Mouse (Mus musculus) embryo, embryonic 9.5 days (tissue): ENCODE measurements around the gene Ankrd65.

ENCODE experiments used
- DNase-seq: peaks from one replicate; pipeline ENCODE4 v3.0.0-alpha.2; 2017; ENCODE audit errors: extremely low spot score

The Ankrd65 gene

GRCm38 (mm10) chr4:155847591-155848352 is 57.5 kb downstream of the Ankrd65 start:
- peak; percentile 45 for DNase-seq

- DNase-seq: no peak
These were observed 58.3 kb downstream of the Ankrd65 start for GRCm38 (mm10) chr4:155848434-155849095.
